Mouse (Mus musculus) small intestine, adult 2 months (tissue): ENCODE results near the gene Ppp4r1. TPM values are rescaled to one million over a fixed set of nuclear protein-coding genes. Genes with fewer than 3 reads are reported as not detected.
A peak's percentile ranks its signal among the peaks of the same experiment; 100 is the strongest.

Experiments
- H3K27ac ChIP-seq: fragments of 200-500 bp; 2 replicates; pipeline ENCODE4 v1.5.1; 2012; ENCODE audit warnings: low read depth, low read length, control low read depth, inconsistent platforms; ENCODE audit not compliant: insufficient read depth
- H3K27me3 ChIP-seq: fragments of 200-500 bp; 2 replicates; pipeline ENCODE4 v1.6.1; 2012; ENCODE audit warnings: mild to moderate bottlenecking, moderate library complexity, low read length, inconsistent platforms; ENCODE audit not compliant: control insufficient read depth, insufficient read depth
- H3K36me3 ChIP-seq: fragments of 200-500 bp; 2 replicates; pipeline ENCODE4 v1.6.1; 2012; ENCODE audit warnings: mild to moderate bottlenecking, low read length, control low read depth, inconsistent platforms; ENCODE audit not compliant: control insufficient read depth, insufficient read depth
- H3K4me1 ChIP-seq: fragments of 200-500 bp; 2 replicates; pipeline ENCODE4 v1.6.1; 2012; ENCODE audit warnings: low read length, inconsistent platforms, mixed read lengths; ENCODE audit not compliant: control insufficient read depth, insufficient read depth, insufficient read length
- H3K4me3 ChIP-seq: fragments of 200-500 bp; 2 replicates; pipeline ENCODE4 v1.5.1; 2012; ENCODE audit warnings: low read depth, mild to moderate bottlenecking, control low read depth, inconsistent platforms, low read length, moderate library complexity
- CTCF ChIP-seq: fragments of 200-500 bp; IDR thresholded peaks from 2 replicates; pipeline ENCODE4 v1.5.1; 2012; ENCODE audit warnings: low read depth, mild to moderate bottlenecking, control low read depth, inconsistent platforms, low read length, moderate library complexity, mixed read lengths; ENCODE audit not compliant: insufficient replicate concordance, insufficient read length; ENCODE audit errors: extremely low read depth
- POLR2A ChIP-seq: fragments of 200-500 bp; IDR thresholded peaks from 2 replicates; pipeline ENCODE4 v1.6.1; 2012; ENCODE audit warnings: low read depth, mild to moderate bottlenecking, control low read depth, inconsistent platforms, low read length, moderate library complexity
- WGBS: fragments of 180-500 bp; shearing (Covaris S2); methylation state at CpG from one replicate; pipeline ENCODE4 v1.1.7; 2018; 5-methylcytosine and 5-hydroxymethylcytosine counted together
- polyA plus RNA-seq: library from polyadenylated mRNA; depleted of rRNA; stranded (reverse); fragments of >200 nt; gene quantifications from 2 replicates; pipeline ENCODE4 v1.2.3, GENCODE M21; 2012

Gene Ppp4r1
- polyA plus RNA-seq, 1 experiment = 57.7 TPM

- peaks cover 2% of the 10 kb centered on the region; the same call in 1 of the 2 replicates for H3K36me3 ChIP-seq
- TF ChIP-seq CTCF (no peak), POLR2A (no peak)
- no peak overlapping the region for H3K4me3 ChIP-seq
- peaks cover 8% of the 10 kb centered on the region for H3K4me1 ChIP-seq
- no peaks in the 10 kb centered on the region for H3K27me3 ChIP-seq
- H3K27ac ChIP-seq = no peak overlapping the region
- 51% methylated on average over 5 of the region's 5 CpGs for WGBS
Observed at GRCm38 (mm10) chr17:65871641-65872041, 89.3 kb downstream of the Ppp4r1 start.

GRCm38 (mm10) chr17:65872051-65872450 lies 89.7 kb downstream of the Ppp4r1 start:
- Histone ChIP-seq H3K27ac (no peak overlapping the region), H3K4me1 (peaks cover 8% of the 10 kb centered on the region), H3K4me3 (no peak overlapping the region), H3K36me3 (no peaks in the 10 kb centered on the region), H3K27me3 (no peaks in the 10 kb centered on the region)
- WGBS = 73% methylated on average over 6 of the region's 6 CpGs
- TF ChIP-seq CTCF = no peak
- no peak for TF ChIP-seq POLR2A

GRCm38 (mm10) chr17:65872652-65873051 lies 90.3 kb downstream of the Ppp4r1 start:
- no peak overlapping the region for H3K27ac ChIP-seq
- H3K36me3 ChIP-seq = no peaks in the 10 kb centered on the region
- H3K4me3 ChIP-seq = no peak overlapping the region
- H3K27me3 ChIP-seq = no peaks in the 10 kb centered on the region
- WGBS = 46% methylated on average over 6 of the region's 6 CpGs
- TF ChIP-seq CTCF = peak; percentile 58; the same call in 1 of the 2 replicates
- no peak for TF ChIP-seq POLR2A
- H3K4me1 ChIP-seq = peaks cover 8% of the 10 kb centered on the region

GRCm38 (mm10) chr17:65873156-65873555 lies 90.8 kb downstream of the Ppp4r1 start:
- peaks cover 8% of the 10 kb centered on the region for H3K4me1 ChIP-seq
- no peak overlapping the region for H3K4me3 ChIP-seq
- H3K27ac ChIP-seq = no peak overlapping the region
- TF ChIP-seq POLR2A (no peak), CTCF (no peak)
- 88% methylated on average over 4 of the region's 4 CpGs for WGBS
- no peaks in the 10 kb centered on the region for H3K27me3 ChIP-seq
- H3K36me3 ChIP-seq = no peaks in the 10 kb centered on the region

- WGBS = 91% methylated on average over 11 of the region's 11 CpGs
Observed at GRCm38 (mm10) chr17:65873834-65874233, 91.5 kb downstream of the Ppp4r1 start.

GRCm38 (mm10) chr17:65877026-65877425 lies 94.7 kb downstream of the Ppp4r1 start:
- TF ChIP-seq CTCF (no peak), POLR2A (no peak)
- Histone ChIP-seq H3K4me3 (no peak overlapping the region), H3K27ac (no peak overlapping the region), H3K27me3 (no peaks in the 10 kb centered on the region), H3K36me3 (no peaks in the 10 kb centered on the region), H3K4me1 (peaks cover 9% of the 10 kb centered on the region)
- WGBS = 55% methylated on average over 6 of the region's 6 CpGs

More at GRCm38 (mm10) chr17:65873834-65874233, 91.5 kb downstream of the Ppp4r1 start:
- H3K4me1 ChIP-seq = peaks cover 8% of the 10 kb centered on the region
- H3K4me3 ChIP-seq = no peak overlapping the region
- H3K27me3 ChIP-seq = no peaks in the 10 kb centered on the region
- H3K36me3 ChIP-seq = no peaks in the 10 kb centered on the region
- TF ChIP-seq POLR2A (no peak), CTCF (no peak)
- no peak overlapping the region for H3K27ac ChIP-seq

GRCm38 (mm10) chr17:65884061-65884669 lies 101.8 kb downstream of the Ppp4r1 start:
- peak overlapping the region; percentile 63 for H3K27ac ChIP-seq
- peak overlapping the region; percentile 83 for H3K4me3 ChIP-seq
- no peaks in the 10 kb centered on the region for H3K36me3 ChIP-seq
- peaks cover 5% of the 10 kb centered on the region; the same call in 1 of the 2 replicates for H3K4me1 ChIP-seq
- TF ChIP-seq POLR2A (no peak), CTCF (no peak)
- under 1% methylated on average over 56 of the region's 56 CpGs for WGBS
- H3K27me3 ChIP-seq = no peaks in the 10 kb centered on the region; the same call in 1 of the 2 replicates
